Mouse (Mus musculus) forebrain, postnatal 0 days (tissue): Measurements from ENCODE around the gene Dnph1. TPM values are rescaled to one million over a fixed set of nuclear protein-coding genes. Genes with fewer than 3 reads are reported as not detected.
A peak's percentile ranks its signal among the peaks of the same experiment; 100 is the strongest.
"Not testable (repeated sequence)": the region's sequence is repeated elsewhere in the genome, so short reads cannot be mapped to it uniquely, and the experiment has no call there.

ENCODE experiments used
- ATAC-seq: fragments of 200-750 bp; cut with Nextera tagmentation; 2 replicates; pipeline ENCODE4 v1.8.0; 2017; ENCODE audit warnings: mild to moderate bottlenecking, moderate library complexity
- DNase-seq: peaks from one replicate; pipeline ENCODE4 v3.0.0-alpha.2; 2015
- H3K27ac ChIP-seq: fragments of 300-500 bp; sonication (generic); 2 replicates; pipeline ENCODE4 v1.5.1; 2014; ENCODE audit warnings: low read depth, mild to moderate bottlenecking, antibody characterized with exemption, low read length, moderate library complexity, mixed read lengths
- H3K27me3 ChIP-seq: fragments of 300-500 bp; sonication (generic); 2 replicates; pipeline ENCODE4 v1.6.1; 2014; ENCODE audit warnings: mild to moderate bottlenecking, low read length, mixed read lengths; ENCODE audit not compliant: insufficient read depth
- H3K36me3 ChIP-seq: fragments of 300-500 bp; sonication (generic); 2 replicates; pipeline ENCODE4 v1.6.1; 2014; ENCODE audit warnings: mild to moderate bottlenecking, moderate library complexity; ENCODE audit not compliant: insufficient read depth
- H3K4me1 ChIP-seq: fragments of 300-500 bp; sonication (generic); 2 replicates; pipeline ENCODE4 v1.6.1; 2014; ENCODE audit warnings: antibody characterized with exemption; ENCODE audit not compliant: insufficient read depth
- H3K4me2 ChIP-seq: fragments of 300-500 bp; sonication (generic); 2 replicates; pipeline ENCODE4 v1.6.1; 2014; ENCODE audit warnings: low read depth, mild to moderate bottlenecking, moderate library complexity
- H3K4me3 ChIP-seq: fragments of 300-500 bp; sonication (generic); 2 replicates; pipeline ENCODE4 v1.5.1; 2014; ENCODE audit warnings: low read depth, low read length, mixed read lengths
- H3K9ac ChIP-seq: fragments of 300-500 bp; sonication (generic); 2 replicates; pipeline ENCODE4 v1.6.1; 2014; ENCODE audit warnings: mild to moderate bottlenecking
- H3K9me3 ChIP-seq: fragments of 300-500 bp; sonication (generic); 2 replicates; pipeline ENCODE4 v1.6.1; 2016; ENCODE audit warnings: low read length
- CTCF ChIP-seq: sonication (generic); IDR thresholded peaks from 2 replicates; pipeline ENCODE4 v1.5.1; 2016; ENCODE audit warnings: antibody characterized with exemption, control low read depth, low read depth
- WGBS: fragments of 180-500 bp; shearing (Covaris S2); extraction: QIAGEN DNeasy Blood & Tissue Kit; methylation state at CpG from one replicate; pipeline ENCODE4 v1.1.7; 2014; 5-methylcytosine and 5-hydroxymethylcytosine counted together
- polyA plus RNA-seq: library from polyadenylated mRNA; unstranded; fragments of >200 nt; fragmentation: Nextera tagmentation; extraction: Ambion mirVana; gene quantifications from 2 replicates; pipeline ENCODE4 v1.2.1, GENCODE M21; 2015
- total RNA-seq: library from RNA; depleted of rRNA; stranded (reverse); fragments of >200 nt; gene quantifications from 2 replicates; pipeline ENCODE4 v1.2.3, GENCODE M21; 2014

Gene Dnph1
- total and polyA plus RNA-seq, 2 experiments from 2014 or later: 5.9 to 16.1 TPM

GRCm38 (mm10) chr17:46483561-46484001 is 12.9 kb upstream of the Dnph1 start:
- no peaks in the 10 kb centered on the region for H3K9me3 ChIP-seq
- no peak overlapping the region for H3K27ac ChIP-seq
- no peak for TF ChIP-seq CTCF
- peak overlapping the region; percentile 33 for H3K4me3 ChIP-seq
- 2% methylated on average over 16 of the region's 16 CpGs for WGBS
- ATAC-seq (peak; percentile 61), DNase-seq (peak; percentile 63)
- peaks cover 23% of the 10 kb centered on the region for H3K36me3 ChIP-seq
- H3K4me1 ChIP-seq: peaks cover 20% of the 10 kb centered on the region
- peak overlapping the region; percentile 72 for H3K4me2 ChIP-seq
- H3K27me3 ChIP-seq: no peaks in the 10 kb centered on the region
- peak overlapping the region; percentile 19 for H3K9ac ChIP-seq

GRCm38 (mm10) chr17:46484021-46484431 is 12.5 kb upstream of the Dnph1 start:
- H3K27me3 ChIP-seq: no peaks in the 10 kb centered on the region
- no peak overlapping the region for H3K27ac ChIP-seq
- peak overlapping the region; percentile 33 for H3K4me3 ChIP-seq
- peaks cover 20% of the 10 kb centered on the region for H3K4me1 ChIP-seq
- H3K9me3 ChIP-seq: no peaks in the 10 kb centered on the region
- peak overlapping the region; percentile 19 for H3K9ac ChIP-seq
- 5% methylated on average over 13 of the region's 13 CpGs for WGBS
- H3K4me2 ChIP-seq: peak overlapping the region; percentile 72
- no peak for TF ChIP-seq CTCF
- ATAC-seq (no peak), DNase-seq (peak; percentile 21)
- H3K36me3 ChIP-seq: peaks cover 19% of the 10 kb centered on the region

- no peak for ATAC-seq
- H3K9ac ChIP-seq: peak overlapping the region; percentile 33; the same call in 1 of the 2 replicates
- no peak for DNase-seq
Measured at GRCm38 (mm10) chr17:46484461-46484875, 12.0 kb upstream of the Dnph1 start.

GRCm38 (mm10) chr17:46486995-46487394 is 9.5 kb upstream of the Dnph1 start:
- Histone ChIP-seq H3K9ac (peak overlapping the region; percentile 84), H3K9me3 (no peaks in the 10 kb centered on the region), H3K36me3 (no peaks in the 10 kb centered on the region; the same call in 1 of the 2 replicates), H3K27ac (peak overlapping the region; percentile 85), H3K27me3 (no peaks in the 10 kb centered on the region), H3K4me2 (peak overlapping the region; percentile 79), H3K4me3 (peak overlapping the region; percentile 75), H3K4me1 (peaks cover 20% of the 10 kb centered on the region)
- 4% methylated on average over 13 of the region's 22 CpGs for WGBS
- ATAC-seq (peak; percentile 56), DNase-seq (peak; percentile 46)
- TF ChIP-seq CTCF: no peak

More at GRCm38 (mm10) chr17:46484461-46484875, 12.0 kb upstream of the Dnph1 start:
- peaks cover 20% of the 10 kb centered on the region for H3K4me1 ChIP-seq
- WGBS: 11% methylated on average over 6 of the region's 6 CpGs
- H3K27me3 ChIP-seq: no peaks in the 10 kb centered on the region
- no peak overlapping the region for H3K27ac ChIP-seq
- H3K9me3 ChIP-seq: no peaks in the 10 kb centered on the region
- peak; percentile 49 for TF ChIP-seq CTCF
- H3K36me3 ChIP-seq: peaks cover 16% of the 10 kb centered on the region
- peak overlapping the region; percentile 72 for H3K4me2 ChIP-seq
- H3K4me3 ChIP-seq: no peak overlapping the region; the same call in 1 of the 2 replicates

- Histone ChIP-seq H3K9me3 (no peaks in the 10 kb centered on the region), H3K4me1 (peaks cover 20% of the 10 kb centered on the region), H3K9ac (peak within 1 kb of the TSS; percentile 84), H3K4me3 (peak within 1 kb of the TSS; percentile 75), H3K36me3 (no peaks in the 10 kb centered on the region; the same call in 1 of the 2 replicates), H3K4me2 (peak within 1 kb of the TSS; percentile 79), H3K27me3 (no peaks in the 10 kb centered on the region), H3K27ac (peak within 1 kb of the TSS; percentile 85)
- under 1% methylated on average over 23 of the region's 49 CpGs for WGBS
- ATAC-seq (peak; percentile 91), DNase-seq (peak; percentile 85)
- no peak for TF ChIP-seq CTCF
Measured at GRCm38 (mm10) chr17:46487431-46487830, 9.1 kb upstream of the Dnph1 start, which contains the start of gene Ttbk1. Gene Ttbk1 (minus strand): TSS chr17:46487675.

GRCm38 (mm10) chr17:46495486-46495885 is 1.0 kb upstream of the Dnph1 start:
- H3K27me3 ChIP-seq: 0 out of 2 replicates have a peak, but pooled peaks cover 3% of the 10 kb centered on the region
- TF ChIP-seq CTCF: no peak
- no peaks in the 10 kb centered on the region for H3K9me3 ChIP-seq
- ATAC-seq (no peak), DNase-seq (no peak)
- no peak overlapping the region for H3K27ac ChIP-seq
- H3K36me3 ChIP-seq: peaks cover 19% of the 10 kb centered on the region; the same call in 1 of the 2 replicates
- no peaks in the 10 kb centered on the region; the same call in 1 of the 2 replicates for H3K4me1 ChIP-seq
- no peak overlapping the region for H3K4me2 ChIP-seq
- WGBS: 71% methylated on average over 5 of the region's 5 CpGs
- no peak overlapping the region for H3K9ac ChIP-seq
- no peak overlapping the region for H3K4me3 ChIP-seq

GRCm38 (mm10) chr17:46496081-46496480 is 430 bp upstream of the Dnph1 start:
- ATAC-seq, H3K9ac ChIP-seq, H3K4me3 ChIP-seq, H3K9me3 ChIP-seq, H3K27me3 ChIP-seq, H3K27ac ChIP-seq, DNase-seq, H3K4me1 ChIP-seq: not testable (repeated sequence)
- Histone ChIP-seq H3K36me3 (peaks cover 24% of the 10 kb centered on the region; the same call in 1 of the 2 replicates), H3K4me2 (peak overlapping the region; percentile 93; the same call in 1 of the 2 replicates)
